Mouse (Mus musculus) small intestine, adult 2 months (tissue): ENCODE measurements at regions not wholly inside any gene's neighbourhood (a gene's known extent, or its start where the extent isn't known, plus 50 kb on each side); places are given as distances from the start of the nearest gene placed in this dataset.

ENCODE experiments used
- CTCF ChIP-seq: fragments of 200-500 bp; IDR thresholded peaks from 2 replicates; pipeline ENCODE4 v1.5.1; 2012; ENCODE audit warnings: low read depth, mild to moderate bottlenecking, control low read depth, inconsistent platforms, low read length, moderate library complexity, mixed read lengths; ENCODE audit not compliant: insufficient replicate concordance, insufficient read length; ENCODE audit errors: extremely low read depth
- POLR2A ChIP-seq: fragments of 200-500 bp; IDR thresholded peaks from 2 replicates; pipeline ENCODE4 v1.6.1; 2012; ENCODE audit warnings: low read depth, mild to moderate bottlenecking, control low read depth, inconsistent platforms, low read length, moderate library complexity

DNA sequence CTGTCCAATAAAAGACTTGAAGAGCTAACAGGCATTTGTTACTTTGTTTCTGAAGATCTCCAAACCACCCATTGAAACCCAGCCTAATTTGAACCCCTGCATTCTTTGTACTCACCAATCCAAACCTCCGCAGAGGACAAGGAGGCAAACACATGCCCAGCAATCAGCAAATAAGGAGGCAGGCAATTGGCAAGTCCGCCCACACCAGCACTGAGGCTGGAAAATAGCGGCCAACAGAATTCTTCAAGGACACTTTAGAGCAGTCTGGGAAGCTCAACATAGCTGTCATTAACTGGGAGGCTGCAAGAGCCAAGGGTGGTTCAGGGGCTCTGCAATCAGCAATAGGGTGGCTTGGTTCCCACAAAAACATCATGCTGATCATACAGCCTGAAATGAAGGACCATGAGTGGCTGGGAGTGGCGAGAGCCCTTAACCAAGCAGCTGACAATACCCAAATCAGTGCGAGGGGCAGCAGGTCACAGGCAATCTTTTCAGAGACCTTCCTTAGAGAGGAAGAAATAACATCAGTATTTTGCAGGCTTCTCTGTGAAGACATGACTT is 344.1 kb upstream of the Nox3 start:
- no peak for TF ChIP-seq CTCF
- no peak for TF ChIP-seq POLR2A
